8 mouse cellular contexts compared by ENCODE assay signal in genomic region chr3:137868094-137868913, GRCm38 (mm10). TPM values are rescaled to one million over a fixed set of nuclear protein-coding genes. Genes with fewer than 3 reads are reported as not detected.
A peak's percentile ranks its signal among the peaks of the same experiment; 100 is the strongest.
DNase-seq lines count a peak whose midpoint lies in the region; ATAC-seq and TF ChIP-seq lines count a peak whose summit lies in the region.

No protein-coding gene starts in this region.

- no peak for TF ChIP-seq CTCF in kidney, adult 2 months (conservative IDR thresholded peaks at IDR 0.05; ENCODE audit: insufficient read depth, insufficient read length, low read depth, low read length)
- no peak for TF ChIP-seq CTCF in ES-Bruce4 (IDR thresholded peaks at IDR 0.05; ENCODE audit: low read depth, low read length)
- no peak for TF ChIP-seq CTCF in stomach, postnatal 0 days (IDR thresholded peaks at IDR 0.05; ENCODE audit: low read depth)

- no peaks in the 10 kb centered on the region; the same call in 1 of the 2 replicates for H3K4me1 ChIP-seq in kidney, adult 2 months (ENCODE audit: control insufficient read depth, insufficient read depth, low read length)
- no peaks in the 10 kb centered on the region for H3K4me1 ChIP-seq in ES-Bruce4 (ENCODE audit: control insufficient read depth, insufficient read depth, low read length)
- peaks cover 17% of the 10 kb centered on the region for H3K4me1 ChIP-seq in embryonic facial prominence, embryonic 15.5 days
- H3K4me1 ChIP-seq in limb, embryonic 14.5 days (ENCODE audit: control insufficient read depth, insufficient read depth, low read length) = peaks cover 8% of the 10 kb centered on the region
- H3K4me1 ChIP-seq in stomach, postnatal 0 days (replicated peaks; ENCODE audit: control insufficient read depth, insufficient read depth) = no peaks in the 10 kb centered on the region; the same call in 1 of the 2 replicates

- ATAC-seq in embryonic facial prominence, embryonic 15.5 days (ENCODE audit: insufficient number of reproducible peaks, low FRiP score, low TSS enrichment, low read depth) = no peak; the same call in 1 of the 2 replicates
- ATAC-seq in limb, embryonic 14.5 days (ENCODE audit: low FRiP score, low read depth) = no peak
- no peak; the same call in 1 of the 2 replicates for ATAC-seq in stomach, postnatal 0 days (ENCODE audit: low FRiP score, low TSS enrichment)
- no peak for ATAC-seq in inflammation-experienced regulatory T-cells, adult 6 months

- no peak for TF ChIP-seq POLR2A in kidney, adult 2 months (IDR thresholded peaks at IDR 0.05; ENCODE audit: low read depth, low read length)
- no peak for TF ChIP-seq POLR2A in ES-Bruce4 (IDR thresholded peaks at IDR 0.05; ENCODE audit: insufficient read depth, low read length)
- TF ChIP-seq POLR2A in limb, embryonic 14.5 days (IDR thresholded peaks at IDR 0.05; ENCODE audit: borderline replicate concordance, extremely low read depth, insufficient read depth, insufficient read length) = no peak

- TF ChIP-seq EP300 in ES-Bruce4 (IDR thresholded peaks at IDR 0.05; ENCODE audit: insufficient read depth, low read depth, low read length) = no peak
- TF ChIP-seq EP300 in stomach, postnatal 0 days (optimal IDR thresholded peaks at IDR 0.05) = no peak

- no peak for DNase-seq in kidney, adult 2 months
- no peak for DNase-seq in kidney, postnatal 25 days
- peak; percentile 11 for DNase-seq in limb, embryonic 14.5 days (ENCODE audit: low spot score)
- no peak for DNase-seq in stomach, postnatal 0 days (ENCODE audit: low spot score)
- DNase-seq in thymus, postnatal 4 days = no peak

- 3% methylated on average over 25 of the region's 26 CpGs for WGBS in kidney, adult 2 months
- 3% methylated on average over 24 of the region's 26 CpGs for WGBS in embryonic facial prominence, embryonic 15.5 days
- WGBS in limb, embryonic 14.5 days = 4% methylated on average over 20 of the region's 26 CpGs
- 2% methylated on average over 26 of the region's 26 CpGs for WGBS in stomach, postnatal 0 days

- no peaks in the 10 kb centered on the region for H3K36me3 ChIP-seq in kidney, adult 2 months (ENCODE audit: control insufficient read depth, insufficient read depth, low read length)
- H3K36me3 ChIP-seq in ES-Bruce4 (ENCODE audit: control insufficient read depth, insufficient read depth, low read length, poor library complexity, severe bottlenecking) = peaks cover 15% of the 10 kb centered on the region
- no peaks in the 10 kb centered on the region for H3K36me3 ChIP-seq in embryonic facial prominence, embryonic 15.5 days
- peaks cover 8% of the 10 kb centered on the region for H3K36me3 ChIP-seq in limb, embryonic 14.5 days (ENCODE audit: control insufficient read depth, insufficient read depth, low read length)
- no peaks in the 10 kb centered on the region for H3K36me3 ChIP-seq in stomach, postnatal 0 days (ENCODE audit: control insufficient read depth, insufficient read depth, low read length)

- peak overlapping the region; percentile 63 for H3K27ac ChIP-seq in kidney, adult 2 months (ENCODE audit: insufficient read depth, low read depth, low read length)
- peak overlapping the region; percentile 63 for H3K27ac ChIP-seq in ES-Bruce4 (ENCODE audit: insufficient read depth, low read length)
- H3K27ac ChIP-seq in embryonic facial prominence, embryonic 15.5 days (replicated peaks) = peak overlapping the region; percentile 99
- H3K27ac ChIP-seq in limb, embryonic 14.5 days (replicated peaks; ENCODE audit: low read depth, low read length) = peak overlapping the region; percentile 98
- peak overlapping the region; percentile 99 for H3K27ac ChIP-seq in stomach, postnatal 0 days (replicated peaks)

- no peaks in the 10 kb centered on the region for H3K9me3 ChIP-seq in ES-Bruce4 (replicated peaks; ENCODE audit: control insufficient read depth, insufficient read depth, low read length, poor library complexity, severe bottlenecking)
- H3K9me3 ChIP-seq in embryonic facial prominence, embryonic 15.5 days (replicated peaks) = no peaks in the 10 kb centered on the region
- H3K9me3 ChIP-seq in limb, embryonic 14.5 days (ENCODE audit: control insufficient read depth, low read length) = no peaks in the 10 kb centered on the region
- H3K9me3 ChIP-seq in stomach, postnatal 0 days (ENCODE audit: control insufficient read depth, low read length) = no peaks in the 10 kb centered on the region

- peak overlapping the region; percentile 91 for H3K4me3 ChIP-seq in kidney, adult 2 months (ENCODE audit: insufficient read depth, low read depth, low read length)
- peak overlapping the region; percentile 73 for H3K4me3 ChIP-seq in ES-Bruce4 (ENCODE audit: low read depth, low read length)
- peak overlapping the region; percentile 84 for H3K4me3 ChIP-seq in embryonic facial prominence, embryonic 15.5 days (replicated peaks)
- peak overlapping the region; percentile 67 for H3K4me3 ChIP-seq in limb, embryonic 14.5 days (replicated peaks; ENCODE audit: low read length)
- H3K4me3 ChIP-seq in stomach, postnatal 0 days (ENCODE audit: low read depth, low read length) = peak overlapping the region; percentile 84

- H3K9ac ChIP-seq in ES-Bruce4 (ENCODE audit: low read depth, poor library complexity, severe bottlenecking) = peak overlapping the region; percentile 95
- peak overlapping the region; percentile 99 for H3K9ac ChIP-seq in embryonic facial prominence, embryonic 15.5 days
- H3K9ac ChIP-seq in limb, embryonic 14.5 days (ENCODE audit: low read depth, low read length, severe bottlenecking) = peak overlapping the region; percentile 98
- H3K9ac ChIP-seq in stomach, postnatal 0 days (ENCODE audit: low read length) = peak overlapping the region; percentile 99

- no peaks in the 10 kb centered on the region for H3K27me3 ChIP-seq in kidney, adult 2 months (replicated peaks; ENCODE audit: control insufficient read depth, insufficient read depth, low read length)
- no peaks in the 10 kb centered on the region for H3K27me3 ChIP-seq in ES-Bruce4 (ENCODE audit: control insufficient read depth, insufficient read depth, low read length, poor library complexity, severe bottlenecking)
- H3K27me3 ChIP-seq in embryonic facial prominence, embryonic 15.5 days = no peaks in the 10 kb centered on the region
- H3K27me3 ChIP-seq in limb, embryonic 14.5 days (ENCODE audit: control insufficient read depth, insufficient read depth, low read length) = no peaks in the 10 kb centered on the region
- no peaks in the 10 kb centered on the region for H3K27me3 ChIP-seq in stomach, postnatal 0 days (ENCODE audit: control insufficient read depth, insufficient read depth, low read length)

- peak overlapping the region; percentile 80 for H3K4me2 ChIP-seq in embryonic facial prominence, embryonic 15.5 days (replicated peaks)
- H3K4me2 ChIP-seq in limb, embryonic 14.5 days (replicated peaks; ENCODE audit: low read depth, low read length, severe bottlenecking) = peak overlapping the region; percentile 74
- H3K4me2 ChIP-seq in stomach, postnatal 0 days (replicated peaks; ENCODE audit: low read depth) = peak overlapping the region; percentile 91

RNA-seq across cellular contexts. Expression of gene Dnajb14, which starts 0.8 kb away (rescaled TPM):
- polyA plus RNA-seq in kidney, adult 2 months (2012; rRNA removed) = 5.4 and 6.2 TPM in 2 replicates
- 9.3 and 10.5 TPM in 2 replicates for polyA plus RNA-seq in ES-Bruce4 (2011; ENCODE audit: insufficient read depth, insufficient read length, low read depth, missing spikeins)
- polyA plus RNA-seq in embryonic facial prominence, embryonic 15.5 days (2015; fragmentation: Nextera tagmentation; extraction: Ambion mirVana) = 13.6 and 13.9 TPM in 2 replicates
- polyA plus RNA-seq in limb, embryonic 14.5 days (2012; rRNA removed) = 7.4 and 9.1 TPM in 2 replicates
- 11.9 and 12.9 TPM in 2 replicates for polyA plus RNA-seq in limb, embryonic 14.5 days (2014; fragmentation: Nextera tagmentation; extraction: Ambion mirVana)
- polyA plus RNA-seq in stomach, postnatal 0 days (2015; fragmentation: Nextera tagmentation; extraction: Ambion mirVana) = 10.8 and 12.6 TPM in 2 replicates
- polyA plus RNA-seq in inflammation-experienced regulatory T-cells, adult 6 months (2017; shearing (Covaris generic)) = 1 to 10 TPM; 4.5 to 6.1 (median 5.6) TPM

RNA-seq across cellular contexts. Expression of gene H2afz, which starts 4.0 kb away (rescaled TPM):
- 365 and 439 TPM in 2 replicates for polyA plus RNA-seq in kidney, adult 2 months (2012; rRNA removed)
- polyA plus RNA-seq in ES-Bruce4 (2011; ENCODE audit: insufficient read depth, insufficient read length, low read depth, missing spikeins) = 629 and 682 TPM in 2 replicates
- polyA plus RNA-seq in embryonic facial prominence, embryonic 15.5 days (2015; fragmentation: Nextera tagmentation; extraction: Ambion mirVana) = 1,249 and 1,332 TPM in 2 replicates
- 896 and 1,069 TPM in 2 replicates for polyA plus RNA-seq in limb, embryonic 14.5 days (2012; rRNA removed)
- polyA plus RNA-seq in limb, embryonic 14.5 days (2014; fragmentation: Nextera tagmentation; extraction: Ambion mirVana) = 1,399 and 1,426 TPM in 2 replicates
- 779 and 844 TPM in 2 replicates for polyA plus RNA-seq in stomach, postnatal 0 days (2015; fragmentation: Nextera tagmentation; extraction: Ambion mirVana)
- polyA plus RNA-seq in inflammation-experienced regulatory T-cells, adult 6 months (2017; shearing (Covaris generic)) = 1,000 to 10,000 TPM; 1,209 to 2,935 (median 1,492) TPM

RNA-seq across cellular contexts. Expression of gene Lamtor3, which starts 50.0 kb away (rescaled TPM):
- 32.9 and 41.5 TPM in 2 replicates for polyA plus RNA-seq in kidney, adult 2 months (2012; rRNA removed)
- polyA plus RNA-seq in ES-Bruce4 (2011; ENCODE audit: insufficient read depth, insufficient read length, low read depth, missing spikeins) = 47.1 and 55.3 TPM in 2 replicates
- 110 and 116 TPM in 2 replicates for polyA plus RNA-seq in embryonic facial prominence, embryonic 15.5 days (2015; fragmentation: Nextera tagmentation; extraction: Ambion mirVana)
- 75.5 and 77.4 TPM in 2 replicates for polyA plus RNA-seq in limb, embryonic 14.5 days (2012; rRNA removed)
- polyA plus RNA-seq in limb, embryonic 14.5 days (2014; fragmentation: Nextera tagmentation; extraction: Ambion mirVana) = 109 and 112 TPM in 2 replicates
- 104 and 106 TPM in 2 replicates for polyA plus RNA-seq in stomach, postnatal 0 days (2015; fragmentation: Nextera tagmentation; extraction: Ambion mirVana)
- polyA plus RNA-seq in inflammation-experienced regulatory T-cells, adult 6 months (2017; shearing (Covaris generic)) = 100 to 1,000 TPM in 1 of 3 experiments, 10 to 100 TPM in 2; 65.0 to 110 (median 74.0) TPM
